Mouse (Mus musculus): Measurements from ENCODE around the gene Gtf3c5.

DNA sequence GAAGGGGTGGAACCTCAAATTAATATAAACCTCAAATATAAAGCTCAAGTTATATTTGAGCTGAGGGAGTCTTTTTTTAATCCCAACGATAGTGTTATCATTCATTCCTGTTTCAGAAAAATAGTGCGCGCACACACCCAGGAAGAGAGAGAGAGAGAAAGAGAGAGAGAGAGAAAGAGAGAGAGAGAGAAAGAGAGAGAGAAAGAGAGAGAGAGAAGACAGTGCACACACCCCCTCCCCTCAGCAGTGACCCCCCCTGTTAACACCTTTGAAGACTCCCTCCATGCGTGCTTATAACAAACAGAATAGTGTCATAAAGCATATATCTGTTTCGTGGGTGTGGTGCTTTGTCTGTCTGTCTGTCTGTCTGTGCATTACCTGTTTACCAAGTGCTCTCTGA lies 20.0 kb upstream of the Gtf3c5 start:
- TF ChIP-seq POLR2A (IDR thresholded peaks at IDR 0.05; ENCODE audit: low read depth, low read length) (no peak), CTCF (IDR thresholded peaks at IDR 0.05; ENCODE audit: extremely low read depth, insufficient read length, insufficient replicate concordance, low read depth, low read length) (no peak)

Data from small intestine, adult 2 months (tissue).